Mouse (Mus musculus) brain, embryonic 14.5 days (tissue): Measurements from ENCODE around the gene Ddx4. TPM values are rescaled to one million over a fixed set of nuclear protein-coding genes. Genes with fewer than 3 reads are reported as not detected.
A peak's percentile ranks its signal among the peaks of the same experiment; 100 is the strongest.
"Not testable (repeated sequence)": the region's sequence is repeated elsewhere in the genome, so short reads cannot be mapped to it uniquely, and the experiment has no call there.

Experiments used
- DNase-seq: peaks from one replicate; pipeline ENCODE4 v3.0.0-alpha.2; 2011; ENCODE audit warnings: low read depth
- CTCF ChIP-seq: fragments of 200-500 bp; IDR thresholded peaks from 2 replicates; pipeline ENCODE4 v1.5.1; 2012; ENCODE audit warnings: inconsistent platforms, mild to moderate bottlenecking, moderate library complexity, borderline replicate concordance; ENCODE audit not compliant: insufficient read depth, insufficient read length; ENCODE audit errors: extremely low read depth
- POLR2A ChIP-seq: fragments of 200-500 bp; IDR thresholded peaks from 2 replicates; pipeline ENCODE4 v1.6.1; 2012; ENCODE audit warnings: mild to moderate bottlenecking, inconsistent platforms, borderline replicate concordance; ENCODE audit not compliant: poor library complexity, insufficient read depth, insufficient read length, severe bottlenecking; ENCODE audit errors: extremely low read depth
- polyA plus RNA-seq: library from polyadenylated mRNA; depleted of rRNA; stranded (reverse); fragments of >200 nt; gene quantifications from 2 replicates; pipeline ENCODE4 v1.2.3, GENCODE M21; 2012; rRNA removed

Ddx4 gene
- polyA plus RNA-seq, 1 experiment: 1.3 TPM

- TF ChIP-seq POLR2A: no peak
- no peak for TF ChIP-seq CTCF
- peak; percentile 84 for DNase-seq
These were observed 70.5 kb downstream of the Ddx4 start for GRCm38 (mm10) chr13:112581796-112582195.

DNA sequence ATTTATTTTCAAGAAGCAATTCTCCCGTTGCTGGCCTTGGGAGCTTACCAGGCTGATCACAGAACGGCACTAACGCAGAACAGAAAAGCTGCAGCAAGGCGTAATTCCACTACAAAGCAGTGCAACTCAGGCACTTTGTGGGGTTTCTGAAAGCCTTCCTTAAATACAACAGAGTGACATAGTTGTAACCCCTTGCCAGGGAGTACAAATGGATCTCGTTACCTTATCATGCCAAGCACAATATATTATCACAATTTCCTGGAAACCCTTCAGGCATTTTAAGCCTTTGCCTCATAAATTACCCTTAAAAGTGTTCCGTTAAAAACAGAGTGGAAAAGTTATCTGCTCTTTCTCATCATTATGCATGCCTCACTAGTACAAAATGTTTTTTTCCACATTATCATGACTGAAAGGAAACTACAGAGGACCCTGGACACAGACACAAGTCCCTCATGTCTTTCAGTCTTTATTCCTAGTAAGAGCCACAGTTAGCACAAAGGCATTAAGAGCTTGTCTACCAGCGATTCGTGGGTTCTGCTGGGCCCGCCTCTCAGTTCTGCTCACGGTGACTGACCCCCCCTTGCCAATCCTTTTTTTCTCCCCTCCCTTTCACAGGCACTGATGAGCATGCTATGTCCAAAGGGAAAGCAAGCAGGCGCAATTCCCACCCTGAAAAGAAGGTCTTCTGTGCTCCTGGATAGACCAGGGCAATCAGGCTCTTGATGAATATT lies 71.5 kb downstream of the Ddx4 start:
- DNase-seq: peak; percentile 67

DNA sequence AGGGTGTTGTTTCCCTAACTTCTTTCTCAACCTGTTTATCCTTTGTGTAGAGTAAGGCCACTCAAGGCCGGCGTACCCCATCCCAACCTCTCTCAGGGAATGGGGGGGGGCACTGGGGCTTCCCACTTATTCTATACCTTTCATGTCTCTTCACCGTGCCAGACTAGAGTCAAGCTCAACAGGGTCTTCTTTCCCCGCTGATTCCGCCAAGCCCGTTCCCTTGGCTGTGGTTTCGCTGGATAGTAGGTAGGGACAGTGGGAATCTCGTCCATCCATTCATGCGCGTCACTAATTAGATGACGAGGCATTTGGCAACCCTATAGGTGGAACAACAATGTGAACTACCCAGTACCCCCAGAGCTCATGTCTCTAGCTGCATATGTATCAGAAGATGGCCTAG lies 74.2 kb downstream of the Ddx4 start:
- DNase-seq: not testable (repeated sequence)

More for the DNA sequence above, 71.5 kb downstream of the Ddx4 start:
- TF ChIP-seq POLR2A (no peak), CTCF (no peak)

GRCm38 (mm10) chr13:112573800-112574199 lies 78.5 kb downstream of the Ddx4 start:
- TF ChIP-seq CTCF (no peak), POLR2A (no peak)
- no peak for DNase-seq

- no peak for DNase-seq
- TF ChIP-seq CTCF (no peak), POLR2A (no peak)
These were observed 81.5 kb downstream of the Ddx4 start for GRCm38 (mm10) chr13:112570768-112571167.

- DNase-seq: no peak
- TF ChIP-seq CTCF (no peak), POLR2A (no peak)
These were observed 82.7 kb downstream of the Ddx4 start for GRCm38 (mm10) chr13:112569606-112570005.

DNA sequence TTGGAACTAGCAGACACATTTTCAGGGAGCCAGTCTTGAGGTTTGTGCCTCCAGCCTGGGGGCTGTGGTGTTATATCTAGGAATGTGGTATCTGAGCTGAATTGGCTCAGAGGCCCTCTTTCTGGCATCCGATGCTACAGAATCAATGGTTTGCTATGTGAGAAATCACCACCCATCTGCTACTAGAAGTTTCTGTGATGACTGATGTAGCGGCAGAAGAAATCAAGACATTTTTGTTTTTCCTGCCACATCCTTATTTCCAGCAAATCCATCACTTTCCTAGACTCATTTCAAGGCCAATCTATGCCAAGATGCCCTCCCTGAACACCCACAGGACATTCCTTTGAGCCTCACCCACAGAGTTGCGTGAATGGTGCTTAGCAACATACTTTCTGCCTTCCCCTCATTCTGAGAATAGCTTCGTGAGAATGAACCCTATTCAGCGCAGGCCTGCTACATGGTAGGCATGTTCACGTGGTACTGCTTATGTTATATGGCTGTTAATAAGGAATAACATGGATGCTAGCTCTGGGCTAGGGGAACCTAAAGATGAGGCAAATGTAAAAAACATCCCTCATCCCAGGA lies 91.6 kb downstream of the Ddx4 start:
- DNase-seq: no peak
- TF ChIP-seq POLR2A (no peak), CTCF (no peak)

DNA sequence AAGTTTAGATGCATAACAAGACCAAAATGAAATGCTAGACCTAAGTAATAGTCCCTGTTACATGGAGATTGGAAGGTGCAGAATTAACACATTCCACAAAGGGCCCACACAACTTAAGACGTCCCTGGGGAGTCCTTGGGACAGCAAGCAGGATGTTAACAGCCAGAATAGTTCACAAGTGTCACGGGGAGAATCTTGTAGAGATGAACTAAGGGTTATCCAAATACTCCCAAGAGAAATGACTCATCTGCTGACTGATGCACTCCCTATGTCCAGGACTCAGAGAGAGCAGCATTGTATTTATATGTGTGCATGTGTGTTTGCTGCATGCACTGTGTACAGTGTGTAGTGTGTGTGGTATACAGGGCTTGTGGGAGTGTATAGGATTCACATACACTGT lies 95.8 kb downstream of the Ddx4 start:
- TF ChIP-seq POLR2A (no peak), CTCF (no peak)
- no peak for DNase-seq

DNA sequence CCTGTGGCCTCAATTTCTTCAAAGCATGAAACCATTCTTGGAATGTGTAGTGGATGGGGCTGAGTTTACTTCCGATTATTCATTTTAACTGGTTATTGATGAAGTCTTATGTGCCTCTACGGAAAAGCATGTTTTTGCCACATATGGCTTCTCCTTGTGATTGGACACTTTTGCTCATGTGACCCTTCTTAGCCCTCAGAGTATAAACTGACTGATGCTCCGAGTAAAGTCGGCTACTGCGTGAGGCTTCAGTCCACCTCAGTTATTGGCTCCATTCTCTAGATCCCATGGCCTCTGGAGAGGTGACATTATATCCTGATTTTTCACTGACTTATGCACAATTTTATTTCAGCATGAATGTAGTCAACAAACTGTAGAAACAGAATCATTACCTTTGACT lies 99.0 kb downstream of the Ddx4 start:
- TF ChIP-seq CTCF (no peak), POLR2A (no peak)
- DNase-seq: no peak

GRCm38 (mm10) chr13:112551641-112552548 lies 100.4 kb downstream of the Ddx4 start:
- no peak for DNase-seq
- no peak for TF ChIP-seq POLR2A
- no peak for TF ChIP-seq CTCF

Other genes with a start within 250 kb of the Ddx4 start
- gene Il6st, start 188.4 kb downstream of the Ddx4 start, polyA plus RNA-seq: 9.4 and 19.5 TPM in 2 replicates
- 0.12 and 0.19 TPM in 2 replicates for gene Il31ra, start 58.1 kb downstream of the Ddx4 start, polyA plus RNA-seq
- gene Slc38a9, start 8.3 kb upstream of the Ddx4 start, polyA plus RNA-seq: 21.2 and 24.6 TPM in 2 replicates
- gene Plpp1, start 148.3 kb upstream of the Ddx4 start, polyA plus RNA-seq: 30.6 and 31.5 TPM in 2 replicates